Mouse (Mus musculus) testis, adult 10 weeks (tissue): Measurements from ENCODE around the gene Ascc3. TPM values are rescaled to one million over a fixed set of nuclear protein-coding genes. Genes with fewer than 3 reads are reported as not detected.

Experiments
- polyA plus RNA-seq: library from polyadenylated mRNA; stranded (reverse); fragments of 350-450 nt; fragmentation: Illumina TruSeq; extraction: RNeasy Lipid Tissue Mini Kit (QIAGEN cat#74804); gene quantifications from one replicate; pipeline ENCODE4 v1.2.3, GENCODE M21; 2014; ENCODE audit warnings: low read depth, low replicate concordance

Ascc3 gene
- polyA plus RNA-seq: 56.5 TPM

DNA sequence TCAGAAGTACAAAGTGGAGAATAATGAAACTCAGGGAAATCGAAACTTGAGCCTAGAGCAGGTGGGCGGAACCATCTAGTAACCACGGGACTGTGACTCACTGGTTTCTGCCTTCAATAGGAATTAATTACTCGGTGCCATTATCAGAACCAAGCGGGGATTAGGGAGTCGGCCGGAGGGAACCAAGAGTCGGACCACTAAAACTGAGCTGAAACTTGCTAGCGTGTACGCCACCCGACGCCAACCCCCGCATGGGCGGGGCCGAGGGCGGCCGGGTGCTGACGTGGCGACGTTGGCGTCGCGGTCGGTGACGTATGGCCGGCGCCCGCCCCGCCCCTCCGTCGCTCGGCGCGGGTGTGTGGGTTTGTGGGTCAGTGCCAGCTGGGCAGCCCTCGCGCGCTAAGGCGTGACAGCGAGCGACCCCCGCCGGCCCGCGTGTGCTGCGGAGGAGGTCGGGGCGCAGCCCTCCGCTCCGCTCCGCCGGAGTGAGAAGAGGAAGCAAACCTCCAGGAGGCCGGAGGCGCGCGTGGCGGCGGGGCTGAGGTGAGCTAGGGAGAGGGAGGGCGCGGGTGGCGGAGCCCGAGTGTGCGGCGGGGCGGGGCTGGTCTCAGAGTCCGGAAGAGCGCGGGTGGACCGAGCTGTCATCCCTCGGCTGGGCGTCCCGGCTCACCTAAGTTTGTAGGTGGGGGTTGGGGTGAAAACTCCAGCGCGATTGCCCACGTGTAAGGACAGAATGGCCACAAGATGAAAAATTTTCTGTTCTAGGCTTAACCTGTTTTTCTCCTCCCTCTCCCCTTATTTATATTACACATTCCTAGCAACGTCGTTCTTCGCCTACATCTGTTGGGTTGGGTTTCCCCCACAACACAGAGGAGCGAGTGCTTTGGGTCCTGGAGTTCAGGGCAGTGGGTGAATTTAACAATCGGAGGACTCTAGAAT lies at the start of gene Ascc3:
Ascc3 (plus strand) TSS at position 315 of the 939 bp plus-strand sequence.

DNA sequence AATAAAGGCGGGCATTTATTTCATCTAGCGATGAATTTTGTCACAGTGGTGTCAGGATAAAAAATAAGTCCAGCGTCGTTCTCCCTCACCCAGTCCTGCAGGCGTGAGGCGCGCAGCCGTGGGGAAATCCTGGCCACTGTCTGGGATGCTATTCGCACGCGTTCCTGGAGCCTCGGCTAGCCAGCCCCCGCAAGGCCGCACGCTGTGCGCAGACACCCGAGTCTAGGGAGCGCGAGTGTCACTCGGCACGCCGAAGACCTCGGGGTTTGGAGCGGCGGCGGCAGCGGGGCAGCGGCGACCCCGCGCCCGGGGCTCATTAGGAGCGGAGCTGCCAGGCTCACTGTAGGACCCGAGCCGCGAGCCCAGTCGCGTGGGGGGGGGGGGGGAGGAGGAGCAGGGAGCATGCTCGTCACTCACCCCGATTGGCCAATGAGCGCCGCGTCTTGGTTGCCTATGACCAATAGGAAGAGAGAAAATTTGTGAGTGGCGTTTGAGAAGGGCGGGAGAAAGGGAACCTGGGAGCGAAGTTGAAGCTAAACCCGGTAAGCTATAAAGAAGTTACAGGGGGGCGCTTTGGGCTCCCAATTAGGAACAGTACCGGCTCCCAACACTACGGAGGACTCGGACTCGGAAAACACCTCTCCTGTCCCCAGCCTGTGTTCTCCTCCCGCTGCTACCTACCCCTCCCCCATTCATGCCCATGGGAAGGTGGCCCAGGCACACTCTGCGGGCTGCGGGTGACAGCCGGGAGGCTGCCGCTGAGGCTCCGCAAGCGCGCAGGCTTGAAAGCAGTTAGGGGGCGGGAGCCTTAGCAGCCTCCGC lies 301.9 kb downstream of the Ascc3 start, which contains the start of gene Sim1:
Sim1 (plus strand) TSS at position 585 of the 822 bp plus-strand sequence.

